Mouse (Mus musculus) midbrain, embryonic 14.5 days (tissue): ENCODE measurements around the gene Fbxl20. TPM values are rescaled to one million over a fixed set of nuclear protein-coding genes. Genes with fewer than 3 reads are reported as not detected.
A peak's percentile ranks its signal among the peaks of the same experiment; 100 is the strongest.

Experiments used
- ATAC-seq: fragments of 200-750 bp; cut with Nextera tagmentation; 2 replicates; pipeline ENCODE4 v1.8.0; 2017; ENCODE audit warnings: moderate number of reproducible peaks, moderate library complexity; ENCODE audit not compliant: low FRiP score, low TSS enrichment
- DNase-seq: peaks from one replicate; pipeline ENCODE4 v3.0.0-alpha.2; 2015
- H3K27ac ChIP-seq: fragments of 300-500 bp; sonication (generic); replicated peaks from 2 replicates; pipeline ENCODE4 v1.5.1; 2014; ENCODE audit warnings: mild to moderate bottlenecking, low read depth, low read length, moderate library complexity
- H3K27me3 ChIP-seq: fragments of 300-500 bp; sonication (generic); 2 replicates; pipeline ENCODE4 v1.6.1; 2014; ENCODE audit warnings: low read length, control low read depth, mixed read lengths; ENCODE audit not compliant: control insufficient read depth, insufficient read depth
- H3K36me3 ChIP-seq: fragments of 300-500 bp; sonication (generic); 2 replicates; pipeline ENCODE4 v1.6.1; 2014; ENCODE audit warnings: low read length, control low read depth; ENCODE audit not compliant: control insufficient read depth, insufficient read depth
- H3K4me1 ChIP-seq: fragments of 300-500 bp; sonication (generic); 2 replicates; pipeline ENCODE4 v1.6.1; 2014; ENCODE audit warnings: mild to moderate bottlenecking, antibody characterized with exemption, low read length, control low read depth; ENCODE audit not compliant: control insufficient read depth, insufficient read depth
- H3K4me2 ChIP-seq: fragments of 300-500 bp; sonication (generic); 2 replicates; pipeline ENCODE4 v1.6.1; 2014; ENCODE audit warnings: mild to moderate bottlenecking, low read length, moderate library complexity
- H3K4me3 ChIP-seq: fragments of 300-500 bp; sonication (generic); replicated peaks from 2 replicates; pipeline ENCODE4 v1.5.1; 2014; ENCODE audit warnings: low read depth, low read length
- H3K9ac ChIP-seq: fragments of 300-500 bp; sonication (generic); replicated peaks from 2 replicates; pipeline ENCODE4 v1.6.1; 2014; ENCODE audit warnings: mild to moderate bottlenecking, low read length, moderate library complexity
- H3K9me3 ChIP-seq: fragments of 300-500 bp; sonication (generic); 2 replicates; pipeline ENCODE4 v1.6.1; 2016; ENCODE audit warnings: low read length, control low read depth, mixed read lengths; ENCODE audit not compliant: control insufficient read depth
- WGBS: fragments of 180-500 bp; shearing (Covaris S2); extraction: QIAGEN DNeasy Blood & Tissue Kit; methylation state at CpG from one replicate; pipeline ENCODE4 v1.1.7; 2014; 5-methylcytosine and 5-hydroxymethylcytosine counted together
- polyA plus RNA-seq: library from polyadenylated mRNA; unstranded; fragments of >200 nt; fragmentation: Nextera tagmentation; extraction: Ambion mirVana; gene quantifications from 2 replicates; pipeline ENCODE4 v1.2.1, GENCODE M21; 2014

Gene Fbxl20
- polyA plus RNA-seq, 1 experiment from 2014 or later, result 25.9 TPM

- H3K9me3 ChIP-seq, result no peaks in the 10 kb centered on the region
- H3K27ac ChIP-seq, result no peak overlapping the region
- no peak overlapping the region for H3K4me2 ChIP-seq
- 87% methylated on average over 5 of the region's 5 CpGs for WGBS
- no peaks in the 10 kb centered on the region for H3K36me3 ChIP-seq
- 0 out of 2 replicates have a peak, but pooled peaks cover 13% of the 10 kb centered on the region for H3K4me1 ChIP-seq
- H3K27me3 ChIP-seq, result peaks cover 3% of the 10 kb centered on the region
- no peak overlapping the region for H3K9ac ChIP-seq
- H3K4me3 ChIP-seq, result no peak overlapping the region
- ATAC-seq, result no peak
- no peak for DNase-seq
Observed at GRCm38 (mm10) chr11:98057998-98058397, 92.2 kb downstream of the Fbxl20 start.

- Histone ChIP-seq H3K4me1 (peaks cover 18% of the 10 kb centered on the region), H3K27ac (no peak overlapping the region), H3K4me3 (no peak overlapping the region), H3K9me3 (no peaks in the 10 kb centered on the region), H3K9ac (no peak overlapping the region), H3K27me3 (peaks cover 9% of the 10 kb centered on the region), H3K4me2 (no peak overlapping the region), H3K36me3 (no peaks in the 10 kb centered on the region)
- WGBS, result 30% methylated on average over 9 of the region's 9 CpGs
- no peak for ATAC-seq
- no peak for DNase-seq
Observed at GRCm38 (mm10) chr11:98057466-98057865, 92.7 kb downstream of the Fbxl20 start.

- ATAC-seq, result peak; percentile 71; the same call in 1 of the 2 replicates
- Histone ChIP-seq H3K27ac (peak within 1 kb of the TSS; percentile 57), H3K4me1 (peaks cover 11% of the 10 kb centered on the region), H3K36me3 (no peaks in the 10 kb centered on the region), H3K9ac (peak within 1 kb of the TSS; percentile 50), H3K4me3 (peak within 1 kb of the TSS; percentile 47), H3K27me3 (peaks cover 35% of the 10 kb centered on the region), H3K4me2 (peak within 1 kb of the TSS; percentile 58), H3K9me3 (no peaks in the 10 kb centered on the region)
- DNase-seq, result peak; percentile 85
- WGBS, result under 1% methylated on average over 46 of the region's 48 CpGs
Observed at GRCm38 (mm10) chr11:98052989-98053834, 97.0 kb downstream of the Fbxl20 start, which contains the start of gene Stac2. Gene Stac2, minus strand, starts transcription at chr11:98053462.

GRCm38 (mm10) chr11:98052129-98052988 lies 97.8 kb downstream of the Fbxl20 start:
- no peaks in the 10 kb centered on the region for H3K36me3 ChIP-seq
- DNase-seq, result peak; percentile 73
- peak overlapping the region; percentile 50 for H3K9ac ChIP-seq
- H3K4me1 ChIP-seq, result peaks cover 11% of the 10 kb centered on the region
- WGBS, result under 1% methylated on average over 83 of the region's 83 CpGs
- H3K27ac ChIP-seq, result peak overlapping the region; percentile 57
- peak; percentile 37 for ATAC-seq
- no peaks in the 10 kb centered on the region for H3K9me3 ChIP-seq
- H3K4me3 ChIP-seq, result peak overlapping the region; percentile 47
- peaks cover 35% of the 10 kb centered on the region for H3K27me3 ChIP-seq
- peak overlapping the region; percentile 58 for H3K4me2 ChIP-seq

- Histone ChIP-seq H3K36me3 (no peaks in the 10 kb centered on the region), H3K4me1 (peaks cover 11% of the 10 kb centered on the region), H3K27me3 (peaks cover 35% of the 10 kb centered on the region), H3K4me3 (peak overlapping the region; percentile 47), H3K4me2 (peak overlapping the region; percentile 58), H3K9me3 (no peaks in the 10 kb centered on the region), H3K9ac (no peak overlapping the region), H3K27ac (no peak overlapping the region)
- WGBS, result 6% methylated on average over 12 of the region's 12 CpGs
- no peak for DNase-seq
- ATAC-seq, result no peak
Observed at GRCm38 (mm10) chr11:98051611-98052128, 98.5 kb downstream of the Fbxl20 start.

- Histone ChIP-seq H3K36me3 (no peaks in the 10 kb centered on the region), H3K4me3 (no peak overlapping the region), H3K4me1 (peaks cover 11% of the 10 kb centered on the region), H3K9me3 (no peaks in the 10 kb centered on the region), H3K27me3 (peaks cover 35% of the 10 kb centered on the region), H3K4me2 (no peak overlapping the region), H3K9ac (no peak overlapping the region), H3K27ac (no peak overlapping the region)
- no peak for DNase-seq
- 25% methylated on average over 2 of the region's 2 CpGs for WGBS
- ATAC-seq, result no peak
Observed at GRCm38 (mm10) chr11:98050940-98051339, 99.3 kb downstream of the Fbxl20 start.

GRCm38 (mm10) chr11:98050520-98050815 lies 99.7 kb downstream of the Fbxl20 start:
- Histone ChIP-seq H3K27ac (no peak overlapping the region), H3K4me1 (peaks cover 11% of the 10 kb centered on the region), H3K9ac (no peak overlapping the region), H3K4me2 (no peak overlapping the region), H3K9me3 (no peaks in the 10 kb centered on the region), H3K4me3 (no peak overlapping the region), H3K27me3 (peaks cover 35% of the 10 kb centered on the region), H3K36me3 (no peaks in the 10 kb centered on the region)
- no peak for DNase-seq
- WGBS, result 23% methylated on average over 2 of the region's 2 CpGs
- ATAC-seq, result no peak

GRCm38 (mm10) chr11:98049672-98050519 lies 100.3 kb downstream of the Fbxl20 start:
- 73% methylated on average over 14 of the region's 14 CpGs for WGBS
- Histone ChIP-seq H3K4me2 (no peak overlapping the region), H3K4me3 (no peak overlapping the region), H3K27me3 (peaks cover 35% of the 10 kb centered on the region), H3K36me3 (no peaks in the 10 kb centered on the region), H3K9ac (no peak overlapping the region), H3K4me1 (peaks cover 11% of the 10 kb centered on the region), H3K9me3 (no peaks in the 10 kb centered on the region), H3K27ac (no peak overlapping the region)
- DNase-seq, result no peak
- no peak for ATAC-seq
